Mouse (Mus musculus) ZHBTc4 (cell line): Measurements from ENCODE around the gene Rps23.

Experiments used
- DNase-seq: peaks from one replicate; pipeline ENCODE4 v3.0.0-alpha.2; 2011; ENCODE audit warnings: low read depth, low spot score

Gene Rps23

DNA sequence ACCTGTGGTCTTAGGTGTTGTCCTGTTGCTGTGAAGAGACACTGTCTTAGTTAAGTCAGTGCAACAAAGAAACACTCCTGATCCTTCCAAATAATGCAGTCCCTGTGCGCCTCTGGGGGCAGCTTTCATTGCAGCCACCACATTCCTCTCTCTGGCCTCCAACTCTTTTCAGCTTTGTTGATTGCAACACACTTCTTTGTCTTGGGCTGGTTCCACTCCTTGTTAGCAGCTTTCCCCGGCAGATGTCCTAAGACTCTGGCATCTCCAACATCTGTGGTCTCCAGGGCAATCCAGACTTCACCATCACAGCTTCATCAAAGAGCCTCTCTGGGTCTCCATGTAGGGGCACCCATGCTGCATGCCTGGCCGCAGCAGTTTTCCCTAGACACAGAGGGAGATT lies 10.5 kb downstream of the Rps23 start:
- no peak for DNase-seq

DNA sequence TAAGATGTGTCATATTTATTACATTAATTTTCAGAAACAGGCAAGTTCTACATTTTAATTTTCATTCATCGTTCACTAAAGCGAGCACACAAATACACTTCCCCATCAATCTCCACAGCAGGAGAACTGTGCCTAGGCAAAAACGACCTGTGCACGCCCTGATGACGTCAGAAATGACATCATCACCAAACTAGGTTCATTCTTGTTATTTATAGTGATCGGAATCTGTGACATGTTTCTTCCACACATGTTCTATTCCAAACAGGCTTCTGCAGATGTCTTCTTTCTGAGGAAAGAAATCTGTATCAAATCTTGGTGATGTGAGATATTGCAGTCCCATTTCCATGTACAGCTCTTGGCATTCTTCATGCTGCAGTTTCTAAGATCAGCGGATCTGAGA lies 13.1 kb downstream of the Rps23 start:
- DNase-seq = no peak

DNA sequence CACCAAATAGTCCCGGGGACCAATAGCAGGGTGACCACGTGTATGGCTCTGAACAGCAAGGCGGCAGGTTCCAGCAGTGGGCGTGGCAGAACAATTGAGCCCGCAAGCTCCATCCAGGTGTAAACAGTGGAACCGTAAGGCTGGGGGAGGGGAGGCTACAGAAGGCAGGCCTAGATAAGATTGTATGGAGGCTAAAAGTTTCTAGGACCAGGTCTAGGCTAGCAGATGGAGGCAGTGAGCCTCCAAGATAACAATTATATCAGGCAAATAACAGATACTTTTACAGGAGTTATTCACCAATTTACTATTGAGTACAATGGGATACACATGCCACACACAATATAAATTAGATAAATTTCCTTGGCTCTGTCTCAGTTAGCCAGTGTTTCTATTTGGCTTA lies 16.4 kb downstream of the Rps23 start:
- DNase-seq = no peak

DNA sequence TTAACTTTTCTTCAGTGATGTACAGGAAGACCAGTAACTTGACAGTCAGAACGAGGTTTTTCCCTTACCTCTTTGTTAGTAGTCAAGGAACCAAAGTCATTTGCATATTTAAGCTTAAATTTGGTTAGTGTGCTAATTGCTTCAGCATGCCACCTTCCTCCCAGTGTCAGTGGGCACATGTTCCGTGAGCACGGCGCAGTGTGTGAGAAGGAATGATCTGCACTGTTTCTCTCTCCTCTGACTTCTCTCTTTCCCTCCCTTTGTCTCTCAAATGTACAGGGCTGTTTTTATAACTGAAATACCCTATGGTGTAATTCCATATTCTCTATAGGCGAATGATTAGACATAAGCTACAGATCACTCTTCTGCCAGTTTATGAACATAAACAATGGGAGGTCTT lies 16.8 kb downstream of the Rps23 start:
- no peak for DNase-seq

DNA sequence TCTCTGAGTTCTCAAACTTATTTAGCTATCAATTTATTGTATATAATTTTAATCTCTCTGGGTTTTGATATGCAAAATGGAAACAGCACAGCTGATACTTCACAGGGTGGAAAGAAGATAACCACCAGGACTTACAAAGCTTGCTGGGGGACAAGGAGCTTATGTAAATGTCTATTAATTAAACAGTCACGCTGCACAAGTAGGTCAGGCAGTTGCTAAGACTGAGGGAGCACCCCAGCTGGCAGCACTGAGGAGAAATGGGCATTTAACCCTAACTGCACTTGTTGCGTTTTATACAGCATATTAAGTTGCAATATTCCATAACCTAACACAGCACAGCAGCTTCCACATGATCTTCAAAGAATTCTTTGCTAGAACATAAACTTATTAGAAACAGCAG lies 36.1 kb downstream of the Rps23 start:
- no peak for DNase-seq

DNA sequence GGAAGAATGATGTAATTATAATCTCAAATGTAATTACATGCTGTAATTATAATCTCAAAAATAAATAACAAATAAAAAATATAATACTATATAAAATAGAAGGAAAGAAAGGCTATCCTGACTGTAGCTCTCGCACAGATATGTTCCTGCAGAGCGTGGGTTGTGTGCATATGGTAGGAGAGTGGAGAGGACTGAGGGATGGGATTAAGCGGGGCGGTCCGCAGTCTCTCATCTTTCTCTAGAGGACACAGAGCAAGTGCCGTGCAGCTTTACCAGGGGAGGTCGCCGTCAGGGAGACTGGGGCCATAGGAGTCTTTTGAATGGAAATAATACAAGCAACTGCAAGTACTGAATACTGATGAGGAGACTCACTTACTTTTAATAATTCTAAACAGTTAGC lies 37.8 kb downstream of the Rps23 start:
- no peak for DNase-seq

DNA sequence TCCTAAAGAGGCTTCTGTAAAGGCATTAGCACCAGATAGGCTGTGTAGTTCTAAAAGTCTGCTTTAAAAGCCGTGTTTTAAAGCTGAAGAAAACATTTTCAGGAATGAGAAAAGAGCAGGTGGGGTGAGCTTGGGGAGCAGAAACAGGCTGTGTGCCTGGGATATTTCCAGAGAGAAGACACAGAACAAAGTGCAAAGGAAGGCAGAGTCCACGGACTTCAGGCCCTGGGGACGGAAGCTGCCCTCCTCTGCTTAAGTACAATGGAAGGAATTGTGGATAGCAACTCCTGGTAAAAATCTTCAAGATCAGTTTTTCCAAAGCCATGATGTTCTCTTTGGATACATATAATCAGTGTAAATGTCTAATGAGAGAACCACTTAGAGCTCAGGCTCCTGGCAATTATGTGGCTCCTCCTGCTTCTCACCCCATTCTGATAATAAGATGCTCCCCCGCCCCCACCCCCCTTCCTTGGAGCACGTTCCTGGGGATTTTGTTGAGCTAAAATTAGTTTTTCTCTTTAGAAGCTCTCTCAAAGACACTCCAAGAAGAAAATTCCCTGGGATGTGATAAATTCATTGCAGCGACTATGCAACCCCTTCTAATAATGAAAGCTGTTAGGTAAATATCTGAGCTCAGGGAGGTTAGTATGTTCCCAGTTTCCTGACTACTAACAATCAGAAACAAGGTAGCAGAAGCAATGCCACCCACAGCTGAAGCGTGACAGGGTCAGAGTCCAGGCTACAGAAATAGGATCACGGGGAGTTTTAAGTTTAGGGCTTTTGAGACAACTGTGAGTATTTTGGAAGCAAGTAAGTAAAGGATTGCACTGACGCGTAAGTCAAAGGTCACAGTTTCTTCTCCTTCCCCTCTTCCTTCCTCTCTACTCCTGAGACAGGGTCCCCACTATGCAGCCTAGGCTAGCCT lies 40.3 kb downstream of the Rps23 start:
- DNase-seq = no peak

DNA sequence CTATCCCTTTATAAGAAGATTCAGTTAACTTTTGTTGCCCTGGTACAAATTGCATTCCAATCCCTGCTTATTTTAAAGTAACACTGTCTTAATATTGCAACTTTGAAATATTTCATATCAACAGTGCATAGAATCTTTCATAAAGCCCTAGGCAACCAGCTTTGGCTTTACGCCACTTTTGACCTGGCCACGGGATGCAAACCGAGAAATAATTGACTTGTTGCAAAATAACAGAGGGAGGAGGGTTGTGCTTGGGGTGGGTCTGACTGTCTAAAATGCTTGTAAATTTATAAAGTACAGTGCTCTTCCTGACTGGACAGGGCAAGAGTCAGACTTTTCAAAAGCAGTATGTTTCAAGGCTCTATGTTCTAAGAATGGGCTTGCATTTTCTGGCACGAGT lies 41.8 kb downstream of the Rps23 start:
- DNase-seq = no peak

DNA sequence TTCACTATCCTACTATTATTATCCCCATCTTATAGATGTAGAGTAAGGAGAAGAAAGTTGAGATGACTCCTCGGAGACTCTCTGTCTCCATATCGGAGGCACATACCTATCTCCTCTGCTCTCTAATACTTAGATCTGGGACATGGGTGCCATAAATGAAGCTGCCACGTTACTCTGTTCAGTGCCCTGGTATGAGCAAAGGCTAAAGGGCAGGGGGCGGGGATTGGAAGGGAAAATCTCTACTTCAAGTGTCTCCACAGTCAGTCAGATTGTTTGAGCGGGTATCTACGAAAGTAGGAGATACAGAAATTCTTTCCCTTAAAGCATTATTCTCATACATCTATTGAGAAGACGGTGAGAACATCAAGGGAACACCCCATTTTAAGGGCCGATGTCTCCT lies 43.2 kb downstream of the Rps23 start:
- no peak for DNase-seq

DNA sequence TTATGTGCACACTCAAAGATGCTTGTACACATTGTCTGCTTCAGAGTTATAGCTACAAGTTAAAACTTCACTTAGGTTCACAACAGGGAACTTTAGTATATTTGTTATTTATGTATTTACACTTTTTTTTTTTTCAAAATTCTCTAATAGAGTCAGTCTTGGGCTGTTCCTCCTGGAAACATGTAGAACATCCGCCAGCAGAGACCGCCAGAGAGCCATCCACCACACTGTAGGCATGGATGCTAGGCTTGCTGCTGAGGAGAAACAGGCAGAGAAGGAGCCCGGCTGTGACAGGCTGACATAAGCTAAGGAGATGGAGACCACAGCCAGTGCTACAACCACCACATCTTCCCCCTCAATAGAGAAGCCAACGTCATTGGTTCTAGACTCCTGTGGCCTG lies 44.7 kb downstream of the Rps23 start:
- DNase-seq = peak; percentile 68

DNA sequence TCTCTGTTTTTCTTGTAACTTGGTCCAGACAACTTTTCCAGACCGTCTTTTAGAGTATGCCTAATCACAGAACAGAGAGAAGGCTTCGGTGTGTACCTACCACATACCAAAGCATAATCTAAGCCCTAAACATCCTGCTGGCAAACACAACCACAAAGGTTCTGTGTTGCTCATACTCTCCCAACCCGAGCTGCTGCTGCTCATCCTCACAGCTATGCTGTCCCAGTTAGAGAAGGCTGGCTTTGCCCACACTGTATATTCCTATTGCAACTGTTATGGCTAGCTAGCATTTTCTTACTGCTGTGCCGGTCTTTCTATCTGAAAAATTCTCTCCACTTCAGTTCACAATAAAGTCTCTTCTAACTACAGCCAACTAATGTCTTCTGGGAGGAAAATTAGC lies 46.2 kb downstream of the Rps23 start:
- no peak for DNase-seq

DNA sequence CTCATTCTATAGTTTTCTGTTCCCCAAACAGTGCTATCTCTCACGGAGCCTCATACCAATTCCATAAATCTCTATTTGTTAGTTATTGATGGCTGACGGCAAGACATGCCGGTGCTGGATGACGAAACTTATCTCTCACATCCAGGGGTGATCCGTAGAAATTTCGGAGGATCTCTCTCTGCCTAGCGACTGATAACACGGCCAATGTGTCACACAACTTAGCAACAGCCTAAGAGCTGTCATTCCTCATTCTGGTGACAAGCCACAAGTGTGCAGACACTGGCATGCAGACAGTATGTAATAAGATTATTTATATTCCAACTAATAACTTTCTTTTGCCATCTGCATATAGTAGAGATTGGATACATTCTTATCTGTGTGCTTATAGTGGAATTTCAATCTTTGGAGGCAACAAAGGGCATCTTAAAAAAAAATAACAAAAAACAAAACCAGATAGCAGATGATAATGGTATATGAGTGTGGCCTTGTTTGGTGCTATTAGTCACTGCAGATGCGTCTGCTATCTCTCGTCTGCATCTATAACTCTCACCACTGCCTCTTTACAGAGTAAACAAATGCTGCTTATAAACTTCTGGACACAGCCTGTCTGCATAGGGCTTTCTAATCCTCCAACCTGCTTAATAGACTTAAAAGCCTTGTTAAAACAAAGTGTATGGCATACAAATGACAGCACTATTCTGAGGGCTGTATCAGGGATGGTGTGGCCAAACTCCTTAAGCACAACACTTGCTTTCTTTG lies 47.7 kb downstream of the Rps23 start:
- DNase-seq = no peak

DNA sequence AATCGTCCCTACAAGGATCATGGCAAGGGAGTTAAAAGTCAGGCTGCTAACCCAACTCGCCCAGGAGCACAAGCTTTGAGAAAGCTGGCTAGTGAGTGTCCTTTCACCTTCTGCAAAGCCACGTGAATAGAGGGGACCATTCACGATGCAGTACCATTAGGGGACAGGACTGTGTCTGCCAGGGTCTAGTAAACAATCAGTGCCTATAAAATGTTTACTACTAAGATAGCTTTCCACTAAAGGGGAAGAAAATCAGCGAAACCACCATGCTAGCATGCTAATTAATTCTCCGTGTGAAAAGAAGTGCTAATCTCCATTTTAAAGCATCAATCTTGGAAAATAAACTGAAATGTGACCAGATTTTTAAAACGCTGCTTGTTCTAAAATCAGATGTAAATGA lies 50.7 kb downstream of the Rps23 start:
- DNase-seq = no peak
